Mouse (Mus musculus) small intestine, adult 2 months (tissue): ENCODE data around the gene Samd14.

Experiments used
- CTCF ChIP-seq: fragments of 200-500 bp; IDR thresholded peaks from 2 replicates; pipeline ENCODE4 v1.5.1; 2012; ENCODE audit warnings: low read depth, mild to moderate bottlenecking, control low read depth, inconsistent platforms, low read length, moderate library complexity, mixed read lengths; ENCODE audit not compliant: insufficient replicate concordance, insufficient read length; ENCODE audit errors: extremely low read depth
- POLR2A ChIP-seq: fragments of 200-500 bp; IDR thresholded peaks from 2 replicates; pipeline ENCODE4 v1.6.1; 2012; ENCODE audit warnings: low read depth, mild to moderate bottlenecking, control low read depth, inconsistent platforms, low read length, moderate library complexity

- TF ChIP-seq CTCF (no peak), POLR2A (no peak)
These were observed 23.9 kb downstream of the Samd14 start for GRCm38 (mm10) chr11:95033617-95034016.
